Mouse (Mus musculus): ENCODE measurements around the gene H3f3b. TPM values are rescaled to one million over a fixed set of nuclear protein-coding genes. Genes with fewer than 3 reads are reported as not detected.
"Not testable (repeated sequence)": the region's sequence is repeated elsewhere in the genome, so short reads cannot be mapped to it uniquely, and the experiment has no call there.

The H3f3b gene
- polyA plus RNA-seq, 1 experiment: 633 TPM

- Histone ChIP-seq H3K36me3 (ENCODE audit: control insufficient read depth, insufficient read depth) (peaks cover 23% of the 10 kb centered on the region), H3K27me3 (ENCODE audit: control insufficient read depth, insufficient read depth, insufficient read length) (no peaks in the 10 kb centered on the region), H3ac (ENCODE audit: control insufficient read depth, insufficient read length, low read depth) (no peak overlapping the region), H3K79me2 (ENCODE audit: control insufficient read depth, insufficient read depth) (peaks cover 39% of the 10 kb centered on the region), H3K79me3 (ENCODE audit: low read depth) (peaks cover 32% of the 10 kb centered on the region), H3K4me3 (ENCODE audit: insufficient read depth, poor library complexity, severe bottlenecking) (no peak overlapping the region)
- TF ChIP-seq MYOD1 (IDR thresholded peaks at IDR 0.05; ENCODE audit: control insufficient read depth, insufficient read length, low read depth) (no peak), CEBPB (IDR thresholded peaks at IDR 0.05; ENCODE audit: low read depth) (no peak), MAX (IDR thresholded peaks at IDR 0.05) (no peak), CTCF (IDR thresholded peaks at IDR 0.05; ENCODE audit: control insufficient read depth, insufficient read depth, insufficient read length) (no peak), USF1 (IDR thresholded peaks at IDR 0.05; ENCODE audit: low read depth) (no peak), MYOG (IDR thresholded peaks at IDR 0.05; ENCODE audit: control insufficient read depth, extremely low read depth, insufficient read length) (no peak), FOSL1 (IDR thresholded peaks at IDR 0.05; ENCODE audit: insufficient read depth, low read length, poor library complexity, severe bottlenecking) (no peak)
Measured at GRCm38 (mm10) chr11:116028177-116028865, 559 bp upstream of the H3f3b start.

DNA sequence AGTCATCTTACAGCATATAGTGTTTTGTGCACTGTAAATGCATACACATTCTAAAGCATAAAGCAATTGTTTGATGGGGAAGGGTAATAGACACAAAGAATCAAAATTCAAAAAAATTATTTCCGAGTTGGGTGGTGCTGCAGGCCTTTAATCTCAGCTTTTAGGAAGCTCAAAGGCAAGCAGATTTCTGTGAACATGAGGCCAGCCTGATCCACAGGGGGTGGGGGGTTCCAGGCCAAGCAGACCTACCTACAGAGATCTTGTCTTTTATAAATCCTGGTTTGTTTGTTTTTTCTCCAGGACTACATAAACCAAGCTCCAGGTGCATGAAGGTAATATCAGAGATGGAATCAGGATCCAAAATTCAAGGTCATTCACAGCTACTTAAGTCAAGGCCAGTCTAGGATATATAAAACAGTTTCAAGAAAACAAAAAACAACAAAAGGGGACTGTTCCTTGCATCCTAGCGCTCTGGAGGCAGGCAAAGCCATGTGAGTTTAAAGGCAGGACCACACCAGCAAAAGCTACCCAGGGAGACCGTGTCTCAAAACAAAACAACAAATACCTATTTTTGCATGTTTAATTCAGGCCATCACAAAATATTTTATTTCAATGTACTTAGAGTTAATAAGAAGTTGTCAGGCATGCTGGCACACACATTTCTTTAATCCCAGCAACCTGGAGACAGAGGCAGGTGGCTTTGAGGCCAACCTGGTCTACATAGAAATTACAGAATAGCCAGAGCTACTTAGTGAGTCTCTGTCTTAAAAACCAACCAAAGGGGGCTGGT, 2.5 kb downstream of the H3f3b start:
- H3K27me3 ChIP-seq (ENCODE audit: control insufficient read depth, insufficient read depth, insufficient read length): no peaks in the 10 kb centered on the region
- no peak overlapping the region for H3ac ChIP-seq (ENCODE audit: control insufficient read depth, insufficient read length, low read depth)
- H3K79me2 ChIP-seq (ENCODE audit: control insufficient read depth, insufficient read depth): peaks cover 31% of the 10 kb centered on the region
- H3K4me3 ChIP-seq (ENCODE audit: insufficient read depth, poor library complexity, severe bottlenecking): no peak overlapping the region
- TF ChIP-seq MAX (IDR thresholded peaks at IDR 0.05) (no peak), MYOD1 (IDR thresholded peaks at IDR 0.05; ENCODE audit: control insufficient read depth, insufficient read length, low read depth) (no peak), FOSL1 (IDR thresholded peaks at IDR 0.05; ENCODE audit: insufficient read depth, low read length, poor library complexity, severe bottlenecking) (no peak), MYOG (IDR thresholded peaks at IDR 0.05; ENCODE audit: control insufficient read depth, extremely low read depth, insufficient read length) (no peak), CTCF (IDR thresholded peaks at IDR 0.05; ENCODE audit: control insufficient read depth, insufficient read depth, insufficient read length) (no peak), USF1 (IDR thresholded peaks at IDR 0.05; ENCODE audit: low read depth) (no peak), CEBPB (IDR thresholded peaks at IDR 0.05; ENCODE audit: low read depth) (no peak)
- peaks cover 24% of the 10 kb centered on the region for H3K36me3 ChIP-seq (ENCODE audit: control insufficient read depth, insufficient read depth)
- H3K79me3 ChIP-seq (ENCODE audit: low read depth): peaks cover 14% of the 10 kb centered on the region

- no peaks in the 10 kb centered on the region for H3K27me3 ChIP-seq (ENCODE audit: control insufficient read depth, insufficient read depth, insufficient read length)
- TF ChIP-seq CTCF (IDR thresholded peaks at IDR 0.05; ENCODE audit: control insufficient read depth, insufficient read depth, insufficient read length) (no peak), CEBPB (IDR thresholded peaks at IDR 0.05; ENCODE audit: low read depth) (no peak), USF1 (IDR thresholded peaks at IDR 0.05; ENCODE audit: low read depth) (no peak), MYOD1 (IDR thresholded peaks at IDR 0.05; ENCODE audit: control insufficient read depth, insufficient read length, low read depth) (no peak), MAX (IDR thresholded peaks at IDR 0.05) (peak; percentile 71), MYOG (IDR thresholded peaks at IDR 0.05; ENCODE audit: control insufficient read depth, extremely low read depth, insufficient read length) (no peak), FOSL1 (IDR thresholded peaks at IDR 0.05; ENCODE audit: insufficient read depth, low read length, poor library complexity, severe bottlenecking) (peak; percentile 21)
- peaks cover 28% of the 10 kb centered on the region for H3K36me3 ChIP-seq (ENCODE audit: control insufficient read depth, insufficient read depth)
- peaks cover 14% of the 10 kb centered on the region for H3K79me3 ChIP-seq (ENCODE audit: low read depth)
- H3ac ChIP-seq (ENCODE audit: control insufficient read depth, insufficient read length, low read depth): peak overlapping the region; percentile 72
- H3K4me3 ChIP-seq (ENCODE audit: insufficient read depth, poor library complexity, severe bottlenecking): peak overlapping the region; percentile 97
- H3K79me2 ChIP-seq (ENCODE audit: control insufficient read depth, insufficient read depth): peaks cover 31% of the 10 kb centered on the region
Measured at GRCm38 (mm10) chr11:116024356-116024808, 3.4 kb downstream of the H3f3b start.

DNA sequence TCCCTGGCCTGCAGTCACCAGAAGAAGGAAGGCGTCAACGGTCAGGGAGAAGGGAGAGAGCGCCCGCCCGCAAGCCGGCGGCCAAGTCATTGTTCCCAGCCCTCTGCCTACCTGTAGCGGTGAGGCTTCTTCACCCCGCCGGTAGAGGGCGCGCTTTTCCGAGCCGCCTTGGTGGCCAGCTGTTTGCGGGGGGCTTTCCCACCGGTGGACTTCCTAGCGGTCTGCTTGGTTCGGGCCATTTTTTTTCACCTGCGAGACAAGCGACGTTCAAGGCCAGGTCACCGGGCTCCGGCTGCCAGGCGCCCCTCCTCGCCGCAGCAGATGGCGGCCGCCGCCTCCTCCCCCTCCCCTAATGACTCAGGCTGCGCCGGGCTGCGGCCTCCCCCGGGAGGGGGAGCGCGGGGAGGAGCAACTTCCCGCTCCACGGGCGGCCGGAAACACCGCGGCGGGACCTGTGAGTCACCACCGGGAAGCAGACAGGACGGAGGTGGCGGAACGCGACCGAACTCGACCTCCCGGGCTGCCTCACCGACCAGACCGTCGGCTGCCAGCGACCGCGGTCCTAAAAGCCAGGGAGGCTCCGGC, 3.9 kb downstream of the H3f3b start:
- peak; percentile 68 for TF ChIP-seq CTCF (IDR thresholded peaks at IDR 0.05; ENCODE audit: control insufficient read depth, insufficient read depth, insufficient read length)
- TF ChIP-seq CEBPB (IDR thresholded peaks at IDR 0.05; ENCODE audit: low read depth): no peak
- no peak for TF ChIP-seq MYOG (IDR thresholded peaks at IDR 0.05; ENCODE audit: control insufficient read depth, extremely low read depth, insufficient read length)
- TF ChIP-seq MYOD1 (IDR thresholded peaks at IDR 0.05; ENCODE audit: control insufficient read depth, insufficient read length, low read depth): no peak
- H3K79me3 ChIP-seq (ENCODE audit: low read depth): peaks cover 14% of the 10 kb centered on the region
- peak overlapping the region; percentile 72 for H3ac ChIP-seq (ENCODE audit: control insufficient read depth, insufficient read length, low read depth)
- peaks cover 28% of the 10 kb centered on the region for H3K36me3 ChIP-seq (ENCODE audit: control insufficient read depth, insufficient read depth)
- peaks cover 31% of the 10 kb centered on the region for H3K79me2 ChIP-seq (ENCODE audit: control insufficient read depth, insufficient read depth)
- peak overlapping the region; percentile 97 for H3K4me3 ChIP-seq (ENCODE audit: insufficient read depth, poor library complexity, severe bottlenecking)
- H3K27me3 ChIP-seq (ENCODE audit: control insufficient read depth, insufficient read depth, insufficient read length): no peaks in the 10 kb centered on the region

GRCm38 (mm10) chr11:116023074-116023770, 4.5 kb downstream of the H3f3b start:
- Histone ChIP-seq H3K79me3 (ENCODE audit: low read depth) (peaks cover 14% of the 10 kb centered on the region), H3K79me2 (ENCODE audit: control insufficient read depth, insufficient read depth) (peaks cover 31% of the 10 kb centered on the region), H3K36me3 (ENCODE audit: control insufficient read depth, insufficient read depth) (peaks cover 28% of the 10 kb centered on the region), H3K4me3 (ENCODE audit: insufficient read depth, poor library complexity, severe bottlenecking) (peak overlapping the region; percentile 97), H3ac (ENCODE audit: control insufficient read depth, insufficient read length, low read depth) (peak overlapping the region; percentile 72)
- H3K27me3 ChIP-seq (ENCODE audit: control insufficient read depth, insufficient read depth, insufficient read length): not testable (repeated sequence)
